Mouse (Mus musculus): ENCODE data around the gene Plcb1. TPM values are rescaled to one million over a fixed set of nuclear protein-coding genes. Genes with fewer than 3 reads are reported as not detected.

The Plcb1 gene
- polyA plus RNA-seq, 1 experiment from 2014 or later = 10.7 TPM

DNA sequence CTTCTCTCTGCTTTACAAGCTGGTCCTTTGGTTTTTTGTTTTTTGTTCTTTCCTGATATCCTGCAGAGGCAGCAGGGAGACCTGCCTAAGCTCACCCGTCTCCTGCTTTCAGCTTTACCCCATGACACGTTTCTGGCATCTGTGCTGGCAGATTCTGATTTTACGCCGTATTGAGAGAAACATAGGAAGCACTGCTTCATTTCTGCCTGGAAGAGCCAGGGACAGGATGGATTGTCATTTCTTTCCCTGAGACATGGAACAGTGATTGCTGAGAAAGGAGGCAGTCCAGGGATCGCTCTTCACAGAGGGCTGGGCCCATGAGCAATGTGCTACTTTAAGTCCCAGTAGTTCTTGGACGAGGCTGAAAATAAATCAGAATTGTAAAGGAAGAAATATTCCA lies 243.8 kb downstream of the Plcb1 start:
- ATAC-seq (ENCODE audit: insufficient number of reproducible peaks, low FRiP score, low TSS enrichment, low read depth) = no peak
- Histone ChIP-seq H3K27ac (replicated peaks) (no peak overlapping the region), H3K9ac (no peak overlapping the region), H3K4me1 (peaks cover 7% of the 10 kb centered on the region; the same call in 1 of the 2 replicates), H3K4me3 (replicated peaks) (no peak overlapping the region), H3K27me3 (no peaks in the 10 kb centered on the region), H3K4me2 (replicated peaks) (no peak overlapping the region), H3K9me3 (replicated peaks) (no peaks in the 10 kb centered on the region), H3K36me3 (no peaks in the 10 kb centered on the region)
- WGBS = 28% methylated on average over 6 of the region's 6 CpGs

DNA sequence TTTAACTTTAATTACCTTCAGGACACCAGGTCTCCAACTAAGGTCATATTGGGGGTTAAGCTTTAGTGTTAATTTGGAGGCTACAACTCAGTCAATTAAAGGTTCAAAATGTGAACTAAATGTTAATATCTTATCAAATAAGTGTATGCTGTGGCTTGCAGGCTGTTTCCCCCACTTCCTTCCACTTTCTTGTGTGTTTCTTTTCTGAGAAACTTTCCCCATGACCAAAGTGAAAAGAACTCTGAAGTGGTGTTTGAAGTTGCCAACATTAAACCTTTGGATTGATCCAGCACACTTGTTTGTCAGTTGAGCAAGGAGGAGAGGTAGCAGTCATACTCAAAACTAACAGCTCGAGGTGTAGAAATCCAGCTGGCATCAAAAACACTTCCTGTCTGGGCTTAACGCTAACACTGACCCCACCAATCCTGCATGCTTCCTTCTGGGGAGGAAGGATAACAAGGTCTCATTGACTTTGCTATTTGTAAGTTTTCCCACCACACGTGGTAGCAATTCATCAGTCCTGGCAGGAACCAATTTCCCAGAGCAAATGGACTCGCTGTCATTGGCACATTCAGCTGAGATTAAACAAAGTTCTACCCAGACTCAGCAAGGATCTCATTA lies 249.9 kb downstream of the Plcb1 start:
- no peaks in the 10 kb centered on the region for H3K4me1 ChIP-seq
- no peak overlapping the region for H3K4me3 ChIP-seq (replicated peaks)
- H3K36me3 ChIP-seq = no peaks in the 10 kb centered on the region
- no peak overlapping the region for H3K27ac ChIP-seq (replicated peaks)
- H3K9ac ChIP-seq = no peak overlapping the region
- no peaks in the 10 kb centered on the region for H3K9me3 ChIP-seq (replicated peaks)
- no peak for ATAC-seq (ENCODE audit: insufficient number of reproducible peaks, low FRiP score, low TSS enrichment, low read depth)
- no peaks in the 10 kb centered on the region for H3K27me3 ChIP-seq
- H3K4me2 ChIP-seq (replicated peaks) = no peak overlapping the region
- WGBS = 18% methylated on average over 4 of the region's 4 CpGs

DNA sequence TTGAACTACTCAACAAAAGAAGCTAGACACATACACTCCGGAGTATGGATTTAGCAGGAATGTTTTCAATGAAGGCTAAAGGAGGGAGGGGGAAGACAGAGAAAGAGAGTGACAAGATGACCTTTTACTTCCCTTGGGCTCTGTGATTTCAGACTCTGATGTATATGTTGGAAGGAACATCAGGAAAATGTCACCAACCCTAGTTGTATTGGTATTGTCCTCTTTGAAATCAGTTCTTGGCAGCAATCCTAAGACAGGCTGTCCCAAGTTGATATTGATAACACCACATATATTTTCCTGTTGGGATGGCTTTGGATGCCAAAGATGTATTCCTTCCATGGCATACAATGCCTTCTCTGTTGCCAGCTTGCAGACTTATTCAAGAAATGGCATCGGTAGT lies 262.9 kb downstream of the Plcb1 start:
- Histone ChIP-seq H3K9me3 (replicated peaks) (no peaks in the 10 kb centered on the region), H3K36me3 (no peaks in the 10 kb centered on the region), H3K4me1 (no peaks in the 10 kb centered on the region), H3K27me3 (no peaks in the 10 kb centered on the region), H3K4me2 (replicated peaks) (no peak overlapping the region), H3K4me3 (replicated peaks) (no peak overlapping the region), H3K9ac (no peak overlapping the region), H3K27ac (replicated peaks) (no peak overlapping the region)
- WGBS = 61% methylated on average over 2 of the region's 2 CpGs
- ATAC-seq (ENCODE audit: insufficient number of reproducible peaks, low FRiP score, low TSS enrichment, low read depth) = no peak

DNA sequence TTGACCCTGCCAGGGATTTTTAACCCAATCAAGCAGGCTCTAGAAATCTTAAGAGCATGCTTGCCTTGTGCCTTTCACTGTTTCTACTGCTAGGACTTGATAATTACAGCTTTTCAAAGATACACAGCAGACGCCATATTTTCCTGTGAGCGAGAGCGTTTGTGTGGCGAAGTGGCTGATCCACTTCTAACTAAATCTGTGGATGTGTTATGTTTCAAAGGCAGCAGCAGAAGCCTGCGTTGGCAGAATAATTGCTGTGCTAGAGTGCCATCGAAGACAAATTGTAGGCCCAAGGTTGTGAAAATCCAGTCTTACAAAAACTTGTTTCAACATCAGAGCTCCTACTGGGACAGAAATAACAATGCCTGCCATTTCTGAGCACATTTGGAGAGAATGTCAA lies 263.4 kb downstream of the Plcb1 start:
- Histone ChIP-seq H3K4me1 (no peaks in the 10 kb centered on the region), H3K9me3 (replicated peaks) (no peaks in the 10 kb centered on the region), H3K36me3 (no peaks in the 10 kb centered on the region), H3K9ac (no peak overlapping the region), H3K4me2 (replicated peaks) (no peak overlapping the region), H3K27me3 (no peaks in the 10 kb centered on the region), H3K4me3 (replicated peaks) (no peak overlapping the region), H3K27ac (replicated peaks) (no peak overlapping the region)
- no peak for ATAC-seq (ENCODE audit: insufficient number of reproducible peaks, low FRiP score, low TSS enrichment, low read depth)
- WGBS = 64% methylated on average over 6 of the region's 6 CpGs

DNA sequence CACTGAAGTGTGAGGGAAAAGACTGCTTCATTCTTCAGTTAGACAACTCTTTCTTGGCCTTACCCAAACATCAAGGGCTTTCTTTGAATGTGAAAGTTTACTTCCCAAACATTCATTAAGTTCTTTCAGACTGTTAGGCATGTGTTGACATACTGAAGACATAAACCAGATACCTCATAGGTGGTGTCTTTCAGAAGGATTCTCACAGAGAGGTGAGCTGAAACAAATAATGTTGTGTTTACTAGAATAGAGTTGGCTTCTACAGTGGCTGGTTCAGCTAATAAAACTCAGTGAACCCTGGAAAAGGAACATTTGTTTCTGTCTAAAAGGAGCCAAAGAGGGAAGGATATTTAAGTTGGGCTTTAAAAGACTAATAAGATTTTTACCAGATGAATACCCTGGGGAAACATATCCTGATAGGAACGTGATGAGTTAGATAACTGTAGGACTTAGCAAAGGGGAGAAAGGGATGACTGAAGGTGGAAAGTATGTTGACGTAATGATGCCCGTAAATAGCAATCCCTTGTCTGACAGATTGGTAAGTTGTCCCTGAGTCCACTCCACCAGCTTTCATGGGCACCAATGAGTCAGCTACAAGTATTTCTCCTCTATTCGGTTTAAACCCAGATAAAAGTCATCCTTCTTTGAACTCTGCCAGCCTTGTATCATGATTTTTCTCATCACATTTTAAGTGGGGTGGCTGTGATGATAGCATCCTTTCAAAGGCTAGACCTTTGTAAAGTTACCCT lies 265.8 kb downstream of the Plcb1 start:
- no peak for ATAC-seq (ENCODE audit: insufficient number of reproducible peaks, low FRiP score, low TSS enrichment, low read depth)
- WGBS = 75% methylated on average over 4 of the region's 4 CpGs
- H3K4me3 ChIP-seq (replicated peaks) = no peak overlapping the region

DNA sequence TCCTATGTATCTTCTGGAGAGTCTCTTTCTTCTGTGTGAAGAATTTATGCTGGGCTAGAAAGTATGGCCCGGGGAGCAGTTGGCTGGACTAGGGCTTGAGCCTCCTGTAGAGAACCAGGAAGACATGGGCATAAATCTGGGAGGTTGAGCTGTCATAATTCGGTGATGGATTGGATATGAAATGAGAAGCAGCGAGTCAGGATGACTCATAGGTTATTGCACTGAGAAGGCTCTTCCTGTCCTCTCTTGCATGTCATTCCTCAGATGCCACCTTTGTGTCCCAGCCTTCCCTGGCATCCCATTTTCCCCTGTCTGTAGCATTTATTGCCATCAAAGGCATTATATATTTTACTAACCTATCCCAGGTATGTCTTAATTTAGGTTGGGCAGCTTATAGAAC lies 267.5 kb downstream of the Plcb1 start:
- Histone ChIP-seq H3K36me3 (no peaks in the 10 kb centered on the region), H3K27ac (replicated peaks) (no peak overlapping the region), H3K27me3 (no peaks in the 10 kb centered on the region), H3K9me3 (replicated peaks) (no peaks in the 10 kb centered on the region), H3K4me1 (no peaks in the 10 kb centered on the region), H3K9ac (no peak overlapping the region), H3K4me3 (replicated peaks) (no peak overlapping the region), H3K4me2 (replicated peaks) (no peak overlapping the region)
- no peak for ATAC-seq (ENCODE audit: insufficient number of reproducible peaks, low FRiP score, low TSS enrichment, low read depth)
- 90% methylated on average over 3 of the region's 3 CpGs for WGBS

More for the DNA sequence above, 265.8 kb downstream of the Plcb1 start:
- Histone ChIP-seq H3K36me3 (no peaks in the 10 kb centered on the region), H3K4me1 (no peaks in the 10 kb centered on the region), H3K9me3 (replicated peaks) (no peaks in the 10 kb centered on the region), H3K27me3 (no peaks in the 10 kb centered on the region), H3K9ac (no peak overlapping the region), H3K4me2 (replicated peaks) (no peak overlapping the region), H3K27ac (replicated peaks) (no peak overlapping the region)

DNA sequence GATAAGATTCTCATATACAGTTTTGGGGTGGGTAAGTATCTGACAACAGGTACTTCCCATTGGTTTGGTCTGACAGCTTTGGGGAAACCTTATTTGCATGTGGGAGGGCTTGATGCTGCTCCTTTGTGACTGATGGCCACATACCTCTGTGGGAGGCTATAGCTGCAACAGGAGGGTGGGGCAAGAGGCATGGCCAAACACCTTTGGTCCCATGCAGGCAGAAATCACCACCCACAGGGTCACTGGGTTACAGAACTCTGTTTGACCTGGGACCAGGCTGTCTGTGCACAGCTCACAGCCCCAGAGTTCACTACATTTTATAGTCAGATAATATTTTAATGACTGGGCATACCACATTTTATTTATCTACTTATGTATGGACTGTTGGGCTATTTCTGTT lies 281.6 kb downstream of the Plcb1 start:
- Histone ChIP-seq H3K9ac (no peak overlapping the region), H3K27me3 (no peaks in the 10 kb centered on the region), H3K27ac (replicated peaks) (no peak overlapping the region), H3K9me3 (replicated peaks) (no peaks in the 10 kb centered on the region), H3K36me3 (no peaks in the 10 kb centered on the region), H3K4me3 (replicated peaks) (no peak overlapping the region), H3K4me1 (no peaks in the 10 kb centered on the region), H3K4me2 (replicated peaks) (no peak overlapping the region)
- no peak for ATAC-seq (ENCODE audit: insufficient number of reproducible peaks, low FRiP score, low TSS enrichment, low read depth)

DNA sequence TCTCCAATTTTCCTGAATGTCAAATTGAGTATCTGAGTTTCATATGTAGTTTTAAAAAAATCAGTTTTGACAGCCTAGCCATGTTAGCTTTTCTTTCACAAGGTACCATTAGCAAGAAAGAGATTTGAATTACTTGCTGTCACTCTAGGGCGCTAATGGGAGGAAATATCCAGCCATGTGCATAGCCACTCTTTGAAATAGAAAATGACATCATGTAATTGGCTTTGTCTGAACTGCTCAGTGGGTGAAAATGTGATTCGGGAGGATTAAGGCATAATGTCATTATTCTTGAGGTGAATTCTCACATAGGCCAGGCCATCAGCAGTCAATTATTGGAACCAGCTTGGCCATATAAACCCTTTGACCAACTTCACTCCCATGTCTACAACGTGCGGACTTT lies 285.5 kb downstream of the Plcb1 start:
- Histone ChIP-seq H3K27me3 (no peaks in the 10 kb centered on the region), H3K4me1 (no peaks in the 10 kb centered on the region), H3K27ac (replicated peaks) (no peak overlapping the region), H3K9ac (no peak overlapping the region), H3K36me3 (no peaks in the 10 kb centered on the region), H3K4me3 (replicated peaks) (no peak overlapping the region), H3K4me2 (replicated peaks) (no peak overlapping the region), H3K9me3 (replicated peaks) (no peaks in the 10 kb centered on the region)
- 76% methylated on average over 4 of the region's 4 CpGs for WGBS
- no peak for ATAC-seq (ENCODE audit: insufficient number of reproducible peaks, low FRiP score, low TSS enrichment, low read depth)

DNA sequence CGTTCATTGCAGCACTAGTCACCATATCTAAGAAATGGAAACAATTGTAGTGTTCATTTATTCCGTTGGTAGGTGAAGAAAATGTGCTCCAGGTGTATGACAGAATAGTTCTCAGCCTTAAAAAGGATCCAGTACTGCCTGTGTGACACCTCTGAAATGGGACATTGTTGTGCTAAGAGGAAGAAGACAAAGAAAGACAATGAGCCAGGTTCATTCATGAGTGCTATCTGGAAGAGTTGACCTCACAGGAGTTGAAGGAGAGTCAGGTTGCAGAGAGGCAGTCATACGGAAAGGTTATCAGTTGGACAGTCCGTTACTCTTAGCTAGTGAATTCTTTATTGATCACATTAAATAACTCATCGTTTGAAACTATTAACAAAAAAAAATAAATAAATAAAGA lies 286.6 kb downstream of the Plcb1 start:
- Histone ChIP-seq H3K36me3 (no peaks in the 10 kb centered on the region), H3K9me3 (replicated peaks) (no peaks in the 10 kb centered on the region), H3K27me3 (no peaks in the 10 kb centered on the region), H3K4me3 (replicated peaks) (no peak overlapping the region), H3K4me1 (no peaks in the 10 kb centered on the region), H3K9ac (no peak overlapping the region), H3K27ac (replicated peaks) (no peak overlapping the region), H3K4me2 (replicated peaks) (no peak overlapping the region)
- ATAC-seq (ENCODE audit: insufficient number of reproducible peaks, low FRiP score, low TSS enrichment, low read depth) = no peak
- 78% methylated on average over 5 of the region's 5 CpGs for WGBS

DNA sequence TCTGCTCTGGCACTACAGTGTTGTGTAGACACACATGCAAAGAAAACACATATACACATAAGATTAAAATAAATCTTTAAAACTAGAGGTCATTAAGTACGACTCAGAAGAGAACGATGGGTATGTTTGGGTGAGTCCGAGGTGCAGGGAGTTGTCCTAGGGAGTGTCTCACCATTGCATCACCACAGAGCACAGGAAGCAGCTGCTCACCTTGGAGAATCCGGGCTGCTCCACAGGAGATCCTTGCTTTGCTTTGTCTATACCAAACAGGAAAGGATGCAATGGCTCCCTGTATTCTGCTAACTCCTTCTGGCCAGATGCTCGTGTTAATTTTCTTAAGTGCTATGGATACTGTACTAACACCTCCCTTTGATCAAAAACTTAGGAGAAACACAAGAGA lies 287.1 kb downstream of the Plcb1 start:
- Histone ChIP-seq H3K9ac (no peak overlapping the region), H3K4me3 (replicated peaks) (no peak overlapping the region), H3K4me2 (replicated peaks) (no peak overlapping the region), H3K27me3 (no peaks in the 10 kb centered on the region), H3K4me1 (no peaks in the 10 kb centered on the region), H3K9me3 (replicated peaks) (no peaks in the 10 kb centered on the region), H3K27ac (replicated peaks) (no peak overlapping the region), H3K36me3 (no peaks in the 10 kb centered on the region)
- ATAC-seq (ENCODE audit: insufficient number of reproducible peaks, low FRiP score, low TSS enrichment, low read depth) = no peak
- 73% methylated on average over 5 of the region's 5 CpGs for WGBS

DNA sequence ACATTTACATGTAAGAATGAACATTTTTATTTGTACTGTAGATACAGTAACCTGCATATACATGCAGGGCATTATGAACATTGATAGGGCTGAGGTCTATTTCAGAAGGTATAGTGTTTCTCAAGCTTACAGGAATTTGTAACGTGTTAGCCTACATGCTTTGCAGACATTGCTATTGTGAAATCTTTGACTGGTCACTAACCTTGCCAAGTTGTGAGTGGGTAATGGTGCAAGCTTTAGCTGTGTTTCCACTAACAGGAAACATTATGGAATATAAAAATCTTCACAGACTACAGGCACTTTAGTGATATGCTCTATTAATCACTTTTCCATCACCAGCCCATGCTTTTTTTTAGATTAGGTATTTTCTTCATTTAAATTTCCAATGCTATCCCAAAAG lies 289.5 kb downstream of the Plcb1 start:
- 62% methylated on average over 1 of the region's 1 CpGs for WGBS
- Histone ChIP-seq H3K27ac (replicated peaks) (no peak overlapping the region), H3K9me3 (replicated peaks) (no peaks in the 10 kb centered on the region), H3K4me3 (replicated peaks) (no peak overlapping the region), H3K9ac (no peak overlapping the region), H3K4me2 (replicated peaks) (no peak overlapping the region), H3K36me3 (no peaks in the 10 kb centered on the region), H3K27me3 (no peaks in the 10 kb centered on the region), H3K4me1 (no peaks in the 10 kb centered on the region)
- no peak for ATAC-seq (ENCODE audit: insufficient number of reproducible peaks, low FRiP score, low TSS enrichment, low read depth)

DNA sequence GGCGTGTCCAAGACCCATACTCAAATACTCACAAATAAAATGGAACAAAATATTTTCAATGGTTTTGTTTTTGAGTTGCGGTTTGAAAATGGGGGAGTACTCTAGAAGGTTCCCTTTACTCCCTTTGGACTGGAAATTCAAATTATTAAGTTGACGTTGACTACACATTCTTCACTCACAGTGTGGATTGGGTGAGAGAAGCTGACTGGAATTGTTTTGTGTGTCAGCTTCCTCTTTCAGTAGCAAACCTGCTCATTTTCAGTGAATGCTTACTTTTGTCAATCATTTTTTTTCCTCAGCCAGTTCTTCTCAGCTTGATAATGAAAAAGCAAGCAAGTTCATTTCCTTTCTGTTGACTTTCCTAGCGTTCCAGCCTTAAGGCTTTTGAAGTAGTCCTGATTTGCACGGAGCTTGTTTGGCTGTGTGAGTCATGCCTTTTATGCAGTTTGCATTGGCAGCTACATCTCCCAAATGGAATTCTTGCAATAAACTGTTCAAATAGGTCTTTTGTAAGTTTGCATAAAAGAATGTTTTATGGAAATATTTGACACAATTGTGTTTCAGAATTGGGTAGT lies 306.8 kb downstream of the Plcb1 start:
- Histone ChIP-seq H3K4me3 (replicated peaks) (no peak overlapping the region), H3K36me3 (no peaks in the 10 kb centered on the region), H3K4me2 (replicated peaks) (no peak overlapping the region), H3K27ac (replicated peaks) (no peak overlapping the region), H3K9me3 (replicated peaks) (no peaks in the 10 kb centered on the region), H3K9ac (no peak overlapping the region), H3K4me1 (no peaks in the 10 kb centered on the region), H3K27me3 (no peaks in the 10 kb centered on the region)
- no peak for ATAC-seq (ENCODE audit: insufficient number of reproducible peaks, low FRiP score, low TSS enrichment, low read depth)
- WGBS = 51% methylated on average over 5 of the region's 5 CpGs
